Mouse (Mus musculus) heart, adult 9 months (tissue): ENCODE measurements at regions not wholly inside any gene's neighbourhood (a gene's known extent, or its start where the extent isn't known, plus 50 kb on each side); places are given as distances from the start of the nearest gene placed in this dataset.
A peak's percentile ranks its signal among the peaks of the same experiment; 100 is the strongest.
"Not testable (repeated sequence)": the region's sequence is repeated elsewhere in the genome, so short reads cannot be mapped to it uniquely, and the experiment has no call there.

Experiments used
- DNase-seq, 2 experiments: peaks; one replicate each; pipeline ENCODE4 v3.0.0; 2022; ENCODE audit warnings: low spot score in 2 of 2

DNA sequence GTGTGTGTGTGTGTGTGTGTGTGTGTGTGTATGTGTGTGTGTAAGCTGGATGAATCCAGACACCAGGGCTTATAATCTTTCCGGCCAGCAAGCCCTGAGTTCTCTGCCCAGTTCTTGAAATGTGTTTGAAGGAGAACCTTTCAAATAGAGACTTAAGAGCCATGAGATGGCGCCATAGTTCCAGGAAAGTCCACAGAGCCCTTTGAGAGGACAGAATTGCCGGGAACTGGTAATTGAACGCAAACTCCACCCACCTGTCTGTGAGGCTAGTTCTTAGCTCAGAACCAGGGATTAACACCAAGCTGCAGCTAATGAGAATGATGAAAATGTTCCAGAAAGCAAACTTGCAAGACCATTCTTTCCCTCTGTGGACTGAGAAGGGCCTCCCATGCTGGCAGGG, 72.2 kb downstream of the Trim42 start:
- DNase-seq: no peak

DNA sequence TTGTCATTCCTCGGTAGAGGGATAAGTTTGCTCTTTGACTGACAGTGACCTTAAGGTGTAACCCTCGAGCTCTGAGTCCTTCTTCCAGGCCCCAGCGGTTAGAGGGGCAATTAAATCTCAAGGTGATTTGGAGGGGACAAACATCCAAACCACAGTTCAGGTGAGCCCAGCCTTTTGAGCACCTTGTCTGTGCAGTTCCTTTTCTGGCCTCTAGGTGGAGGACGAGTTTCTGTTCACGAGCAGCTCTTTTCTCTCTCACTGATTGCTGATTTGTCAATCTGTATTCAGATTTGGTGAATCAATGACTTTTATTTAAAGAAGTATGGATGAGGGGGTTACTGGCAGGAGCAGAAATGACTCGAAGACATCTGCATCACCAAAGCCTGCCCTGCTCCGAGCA, 74.0 kb downstream of the Trim42 start:
- no peak for DNase-seq

GRCm38 (mm10) chr9:97291870-97292269, 77.9 kb downstream of the Trim42 start:
- DNase-seq: no peak

DNA sequence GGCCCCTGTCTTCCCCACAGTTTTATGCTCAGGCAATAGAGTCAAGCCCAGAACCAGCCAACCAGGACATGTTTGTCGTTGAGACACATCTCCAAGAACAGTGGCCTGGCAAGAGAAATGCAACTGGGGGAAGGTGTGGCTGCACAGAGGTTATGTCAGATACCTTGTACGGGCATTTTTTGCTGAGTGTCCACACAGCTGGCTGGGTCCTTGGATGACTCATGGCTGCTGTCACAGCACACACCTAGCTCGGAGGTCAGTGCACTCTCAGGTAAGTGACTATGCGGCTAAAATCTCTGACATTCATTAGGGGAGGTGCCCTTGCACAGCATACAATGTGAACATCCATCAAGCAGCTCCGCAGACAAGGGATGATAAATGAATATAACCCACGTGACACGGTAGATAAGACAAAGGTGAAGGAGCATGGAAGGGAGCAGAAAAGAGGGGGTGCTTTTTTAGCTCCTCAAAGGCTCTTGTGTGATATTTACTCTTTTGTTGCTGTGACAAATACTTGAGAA, 85.4 kb downstream of the Trim42 start:
- DNase-seq: no peak

GRCm38 (mm10) chr9:97282090-97282489, 87.7 kb downstream of the Trim42 start:
- DNase-seq: no peak

- not testable (repeated sequence) for DNase-seq
Measured at GRCm38 (mm10) chr9:97275449-97275848, 94.3 kb downstream of the Trim42 start.

- DNase-seq: no peak
Measured at GRCm38 (mm10) chr9:97273891-97274290, 95.9 kb downstream of the Trim42 start.

GRCm38 (mm10) chr9:97272061-97272460, 97.7 kb downstream of the Trim42 start:
- DNase-seq: no peak

GRCm38 (mm10) chr9:97247621-97248020, 122.1 kb downstream of the Trim42 start:
- no peak for DNase-seq

DNA sequence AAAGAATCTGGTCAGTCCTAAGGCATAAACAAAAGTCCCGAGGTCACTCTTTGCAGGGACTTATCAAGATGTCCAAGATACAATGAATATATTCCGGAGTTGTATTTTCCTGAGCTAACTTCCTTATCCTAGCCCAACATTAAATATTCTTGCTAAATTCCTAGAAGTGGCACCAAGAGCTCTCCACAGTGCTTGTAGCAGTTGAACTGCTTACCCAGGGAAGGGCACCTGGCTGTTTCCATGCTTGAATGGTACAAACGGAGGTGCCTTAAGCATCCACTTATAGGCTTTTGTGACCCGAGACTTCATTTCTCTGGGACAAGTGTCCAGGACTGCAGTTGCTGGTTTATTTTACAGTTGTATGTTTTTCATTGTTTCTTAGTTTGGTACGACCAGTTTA, 115.1 kb upstream of the Slc25a36 start:
- DNase-seq: no peak

DNA sequence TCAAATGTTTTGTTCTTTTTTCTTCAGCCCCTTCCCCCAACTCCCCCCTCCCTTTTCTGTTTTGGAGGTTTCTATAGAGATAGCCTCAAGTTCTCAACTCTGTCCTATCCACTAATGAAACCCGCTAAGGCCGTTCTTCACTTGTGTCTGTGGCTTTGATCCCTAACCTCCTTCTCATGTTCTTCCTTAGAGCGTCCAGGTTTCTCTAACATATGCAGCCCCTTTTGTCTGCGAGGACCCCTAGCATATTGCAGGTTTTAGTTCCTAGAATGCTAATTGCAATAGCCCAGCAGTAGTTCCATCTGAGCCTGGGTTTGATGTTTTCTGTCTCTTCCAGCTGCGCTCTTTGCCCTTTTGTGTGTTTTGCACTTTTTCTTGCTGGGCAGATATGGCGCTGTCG, 113.6 kb upstream of the Slc25a36 start:
- DNase-seq: no peak

DNA sequence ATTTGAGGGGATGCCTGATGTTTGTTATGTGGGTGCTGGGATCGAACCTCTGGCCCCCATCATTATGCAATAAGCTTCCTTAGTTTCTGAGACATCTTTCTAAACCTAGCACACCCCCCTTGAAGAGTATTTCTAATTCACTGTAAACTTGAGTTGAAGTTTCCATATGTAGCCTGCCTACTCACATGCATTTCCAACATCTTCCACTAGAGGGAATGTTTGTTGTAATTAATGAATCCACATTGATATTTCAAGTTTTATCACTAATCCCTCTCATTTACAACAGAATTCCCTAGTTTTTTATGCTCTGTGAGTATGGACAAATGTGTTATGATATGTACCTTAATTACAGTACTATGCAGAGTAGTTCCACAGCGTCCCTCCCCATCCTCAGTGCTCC, 103.8 kb upstream of the Slc25a36 start:
- no peak for DNase-seq

GRCm38 (mm10) chr9:97190321-97190860, 79.4 kb upstream of the Slc25a36 start:
- no peak for DNase-seq

DNA sequence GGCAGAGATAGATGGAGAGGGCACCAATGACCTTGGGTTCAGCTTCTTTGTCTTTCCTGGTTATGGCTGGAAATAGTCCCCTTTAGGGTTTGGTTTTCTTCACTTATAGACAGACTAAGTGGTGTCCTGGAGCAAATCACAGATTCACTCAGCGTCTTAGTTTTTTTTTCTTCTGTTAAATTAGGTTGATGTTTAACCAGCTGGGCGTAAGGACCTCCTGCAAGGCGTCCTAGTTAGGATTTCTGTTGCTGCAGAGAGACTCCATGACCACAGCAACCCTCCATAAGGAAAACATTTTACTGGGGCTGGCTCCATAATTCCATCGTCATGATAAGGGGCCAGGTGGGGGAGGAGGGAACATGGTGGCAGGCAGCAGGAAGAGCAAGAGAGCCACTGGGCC, 78.7 kb upstream of the Slc25a36 start:
- no peak for DNase-seq

GRCm38 (mm10) chr9:97188616-97189330, 77.8 kb upstream of the Slc25a36 start:
- peak; percentile 37 to 63 for DNase-seq

GRCm38 (mm10) chr9:97173230-97173951, 62.4 kb upstream of the Slc25a36 start:
- no peak for DNase-seq

GRCm38 (mm10) chr9:97172075-97172474, 61.1 kb upstream of the Slc25a36 start:
- DNase-seq: no peak

GRCm38 (mm10) chr9:97171484-97171883, 60.5 kb upstream of the Slc25a36 start:
- no peak for DNase-seq

DNA sequence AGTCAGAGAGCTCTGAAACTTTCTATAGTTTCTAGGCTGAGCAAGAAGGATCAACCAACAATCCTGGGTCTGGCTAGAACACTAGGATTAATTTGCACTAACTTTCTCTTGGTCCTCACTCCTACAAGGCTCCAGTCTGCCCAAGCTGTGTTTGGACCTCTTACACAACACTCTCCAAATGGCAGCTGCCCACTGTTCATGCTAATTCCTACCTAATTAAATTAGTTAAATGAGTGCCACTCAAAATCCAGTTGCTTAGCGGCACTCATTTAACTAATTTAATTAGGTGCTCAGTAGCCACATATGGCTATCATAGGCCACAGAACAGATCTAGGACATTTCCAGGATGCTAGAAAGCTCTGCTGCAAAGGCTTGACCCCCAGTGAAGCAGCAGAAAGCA, 59.9 kb upstream of the Slc25a36 start:
- DNase-seq: no peak

DNA sequence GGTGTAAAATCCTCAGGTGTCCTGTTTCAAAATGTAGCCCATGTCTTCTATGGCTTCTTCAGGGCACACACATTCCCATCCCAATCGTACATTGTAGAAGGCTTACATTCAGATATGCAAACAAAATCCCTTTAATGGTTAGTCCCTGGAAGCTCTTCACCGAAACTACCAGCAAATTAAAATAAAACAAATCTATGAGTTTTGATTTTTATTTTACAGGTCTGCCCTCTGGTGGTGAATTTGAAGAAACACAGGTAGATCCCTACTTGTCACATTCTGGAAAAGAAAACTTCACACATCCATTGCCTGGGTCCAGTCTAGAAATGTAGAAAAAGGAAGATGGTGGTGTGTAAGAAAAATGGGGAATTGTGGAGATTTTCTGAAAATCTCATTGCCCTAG, 51.5 kb upstream of the Slc25a36 start:
- DNase-seq: no peak
